Mouse (Mus musculus) limb, embryonic 10.5 days (tissue): ENCODE measurements around the gene Anxa6. TPM values are rescaled to one million over a fixed set of nuclear protein-coding genes. Genes with fewer than 3 reads are reported as not detected.

Source experiments
- DNase-seq: peaks from one replicate; pipeline ENCODE4 v3.0.0-alpha.2; 2017; ENCODE audit warnings: low spot score
- H3K27ac ChIP-seq: fragments of 300-500 bp; sonication (generic); 2 replicates; pipeline ENCODE4 v1.5.1; 2016; ENCODE audit warnings: mild to moderate bottlenecking
- H3K27me3 ChIP-seq: fragments of 300-500 bp; sonication (generic); 2 replicates; pipeline ENCODE4 v1.6.1; 2016; ENCODE audit warnings: low read depth, mild to moderate bottlenecking; ENCODE audit not compliant: poor library complexity, severe bottlenecking
- H3K36me3 ChIP-seq: fragments of 300-500 bp; sonication (generic); 2 replicates; pipeline ENCODE4 v1.6.1; 2016; ENCODE audit warnings: mild to moderate bottlenecking, moderate library complexity
- H3K4me1 ChIP-seq: fragments of 300-500 bp; sonication (generic); 2 replicates; pipeline ENCODE4 v1.6.1; 2016
- H3K4me3 ChIP-seq: fragments of 300-500 bp; sonication (generic); 2 replicates; pipeline ENCODE4 v1.5.1; 2016; ENCODE audit warnings: mild to moderate bottlenecking, moderate library complexity
- H3K9me3 ChIP-seq: fragments of 300-500 bp; sonication (generic); replicated peaks from 2 replicates; pipeline ENCODE4 v1.6.1; 2016; ENCODE audit warnings: mild to moderate bottlenecking
- WGBS: fragments of 180-500 bp; shearing (Covaris S2); methylation state at CpG from one replicate; pipeline ENCODE4 v1.1.7; 2016; 5-methylcytosine and 5-hydroxymethylcytosine counted together
- polyA plus RNA-seq: library from polyadenylated mRNA; unstranded; fragments of >200 nt; fragmentation: Nextera tagmentation; extraction: Ambion mirVana; gene quantifications from 2 replicates; pipeline ENCODE4 v1.2.1, GENCODE M21; 2016

Gene Anxa6
- polyA plus RNA-seq, 1 experiment from 2014 or later = 69.1 TPM

DNA sequence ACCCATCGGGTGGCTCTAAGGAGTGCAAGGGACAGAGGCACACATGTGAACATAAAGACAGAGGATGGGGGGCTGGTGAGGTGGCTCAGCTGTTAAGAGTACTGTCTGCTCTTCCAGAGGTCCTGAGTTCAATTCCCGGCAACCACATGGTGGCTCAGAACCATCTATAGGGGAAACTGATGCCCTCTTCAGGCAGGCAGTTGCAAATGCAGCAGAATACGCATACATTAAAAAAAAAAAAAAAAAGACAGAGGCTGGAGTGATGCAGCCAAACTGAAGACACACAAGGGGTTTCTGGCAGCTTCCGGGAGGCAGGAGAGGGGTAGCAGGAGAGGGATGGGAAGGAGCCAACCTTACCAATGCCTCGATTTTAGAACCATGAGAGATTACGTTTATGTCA lies 50.7 kb downstream of the Anxa6 start:
- H3K36me3 ChIP-seq = peaks cover 43% of the 10 kb centered on the region
- no peaks in the 10 kb centered on the region for H3K9me3 ChIP-seq
- DNase-seq = no peak
- no peaks in the 10 kb centered on the region for H3K27me3 ChIP-seq
- no peak overlapping the region for H3K4me3 ChIP-seq
- 84% methylated on average over 6 of the region's 6 CpGs for WGBS
- 0 out of 2 replicates have a peak, but pooled peaks cover 3% of the 10 kb centered on the region for H3K4me1 ChIP-seq
- no peak overlapping the region for H3K27ac ChIP-seq

DNA sequence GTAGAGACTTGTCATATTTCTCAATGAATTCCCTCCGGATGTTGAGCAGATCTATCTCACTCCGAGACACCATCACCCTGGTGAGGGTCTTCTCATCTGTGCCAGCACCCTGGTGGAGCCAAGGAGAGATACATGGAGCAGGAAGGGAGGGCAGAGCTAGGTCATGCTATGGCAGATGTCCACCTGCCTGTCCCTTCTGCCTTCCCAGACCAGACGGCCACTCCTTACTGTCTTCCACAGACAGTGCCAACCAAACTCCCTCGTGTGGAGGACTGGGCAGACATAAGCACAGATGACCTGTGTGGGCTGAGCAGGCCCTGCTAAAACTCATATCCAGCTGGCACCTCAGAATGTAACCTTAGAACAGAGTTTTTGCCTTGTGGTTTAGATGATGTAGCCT lies 51.6 kb downstream of the Anxa6 start:
- Histone ChIP-seq H3K36me3 (peaks cover 42% of the 10 kb centered on the region), H3K27ac (no peak overlapping the region), H3K9me3 (no peaks in the 10 kb centered on the region), H3K4me1 (no peaks in the 10 kb centered on the region), H3K27me3 (no peaks in the 10 kb centered on the region), H3K4me3 (no peak overlapping the region)
- 89% methylated on average over 4 of the region's 4 CpGs for WGBS
- no peak for DNase-seq

DNA sequence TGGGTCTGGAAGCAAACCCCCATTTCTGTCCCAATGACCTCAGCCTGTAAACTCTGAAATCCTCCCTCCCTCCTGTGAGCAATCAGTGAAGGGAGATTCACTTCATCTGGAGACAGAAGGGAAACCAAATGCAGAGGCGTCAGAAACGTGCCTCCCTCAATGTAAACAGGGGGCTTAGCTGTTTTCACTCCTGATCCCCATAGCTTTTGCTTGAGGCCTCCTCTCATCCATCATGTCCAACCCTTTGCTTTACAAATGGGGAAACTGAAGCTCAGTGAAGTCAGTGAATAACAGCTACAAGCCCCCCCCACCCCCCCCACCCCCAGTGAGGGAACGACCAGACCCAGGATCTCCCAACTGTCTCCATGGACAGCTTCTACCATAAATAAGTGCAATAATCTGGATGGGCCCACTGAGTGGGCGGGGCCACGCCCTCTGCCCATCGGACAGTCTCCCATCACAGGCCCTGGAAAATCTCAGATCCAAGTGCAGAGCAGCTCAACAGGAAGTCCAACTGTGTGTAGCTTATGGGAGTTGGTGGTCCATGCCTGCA lies 55.8 kb downstream of the Anxa6 start:
- peaks cover 29% of the 10 kb centered on the region for H3K36me3 ChIP-seq
- H3K4me1 ChIP-seq = peaks cover 15% of the 10 kb centered on the region
- 45% methylated on average over 6 of the region's 6 CpGs for WGBS
- H3K27ac ChIP-seq = no peak overlapping the region
- H3K4me3 ChIP-seq = no peak overlapping the region
- H3K27me3 ChIP-seq = no peaks in the 10 kb centered on the region
- H3K9me3 ChIP-seq = no peaks in the 10 kb centered on the region
- DNase-seq = no peak

DNA sequence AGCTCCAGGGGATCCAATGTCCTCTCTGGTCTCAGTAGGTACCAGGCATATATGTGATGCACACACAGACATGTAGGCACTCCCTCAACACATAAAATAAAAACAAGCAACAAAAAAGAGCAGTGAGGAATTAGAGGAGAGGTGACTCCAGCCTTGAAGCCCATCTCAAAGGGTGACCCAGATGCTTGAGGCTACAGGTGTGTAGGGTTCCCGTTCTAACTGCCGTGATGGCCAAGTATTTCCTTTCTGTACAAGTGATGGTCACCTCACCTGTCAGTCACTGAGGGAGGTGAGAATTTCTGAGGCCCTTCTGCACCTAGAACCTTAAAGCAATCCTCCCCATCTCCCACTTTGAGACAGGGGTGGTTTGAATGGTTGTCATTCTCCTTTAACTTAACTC lies 56.9 kb downstream of the Anxa6 start:
- H3K4me1 ChIP-seq = peaks cover 15% of the 10 kb centered on the region
- peaks cover 18% of the 10 kb centered on the region for H3K36me3 ChIP-seq
- H3K27me3 ChIP-seq = no peaks in the 10 kb centered on the region
- no peak overlapping the region for H3K27ac ChIP-seq
- no peak for DNase-seq
- no peaks in the 10 kb centered on the region for H3K9me3 ChIP-seq
- no peak overlapping the region for H3K4me3 ChIP-seq
- WGBS = 96% methylated on average over 2 of the region's 2 CpGs

DNA sequence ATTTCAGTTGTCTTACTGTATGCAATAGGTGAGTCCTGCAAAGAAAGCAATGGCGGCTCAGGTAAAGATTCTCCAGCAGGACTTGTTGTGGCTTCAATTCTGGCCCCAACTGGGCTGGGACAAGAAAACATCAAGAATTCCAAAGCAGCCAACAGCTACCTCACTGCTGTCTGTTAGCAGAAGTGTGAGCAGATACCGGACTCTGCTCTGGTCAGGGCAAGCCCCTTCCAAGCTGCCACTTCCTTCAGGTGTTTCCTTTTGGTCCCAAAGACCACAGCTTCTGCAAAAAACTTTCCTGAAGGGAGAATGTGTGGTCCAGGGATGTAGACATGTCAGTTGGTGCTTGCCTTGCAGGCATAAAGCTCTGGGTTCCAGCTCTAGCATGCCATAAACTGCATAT lies 57.5 kb downstream of the Anxa6 start:
- no peak overlapping the region for H3K4me3 ChIP-seq
- no peaks in the 10 kb centered on the region for H3K27me3 ChIP-seq
- H3K36me3 ChIP-seq = peaks cover 15% of the 10 kb centered on the region; the same call in 1 of the 2 replicates
- no peak for DNase-seq
- no peak overlapping the region for H3K27ac ChIP-seq
- WGBS = 91% methylated on average over 2 of the region's 2 CpGs
- peaks cover 15% of the 10 kb centered on the region for H3K4me1 ChIP-seq
- H3K9me3 ChIP-seq = no peaks in the 10 kb centered on the region

GRCm38 (mm10) chr11:54975340-54975739 lies 57.9 kb downstream of the Anxa6 start:
- peaks cover 15% of the 10 kb centered on the region for H3K4me1 ChIP-seq
- peaks cover 15% of the 10 kb centered on the region; the same call in 1 of the 2 replicates for H3K36me3 ChIP-seq
- H3K9me3 ChIP-seq = no peaks in the 10 kb centered on the region
- 89% methylated on average over 5 of the region's 5 CpGs for WGBS
- no peak for DNase-seq
- H3K4me3 ChIP-seq = no peak overlapping the region
- H3K27me3 ChIP-seq = no peaks in the 10 kb centered on the region
- H3K27ac ChIP-seq = no peak overlapping the region

- Histone ChIP-seq H3K36me3 (peaks cover 13% of the 10 kb centered on the region; the same call in 1 of the 2 replicates), H3K4me1 (peaks cover 15% of the 10 kb centered on the region), H3K9me3 (no peaks in the 10 kb centered on the region), H3K4me3 (no peak overlapping the region), H3K27ac (no peak overlapping the region), H3K27me3 (no peaks in the 10 kb centered on the region)
- WGBS = 93% methylated on average over 4 of the region's 4 CpGs
- no peak for DNase-seq
Observed at GRCm38 (mm10) chr11:54974639-54975038, 58.6 kb downstream of the Anxa6 start.

DNA sequence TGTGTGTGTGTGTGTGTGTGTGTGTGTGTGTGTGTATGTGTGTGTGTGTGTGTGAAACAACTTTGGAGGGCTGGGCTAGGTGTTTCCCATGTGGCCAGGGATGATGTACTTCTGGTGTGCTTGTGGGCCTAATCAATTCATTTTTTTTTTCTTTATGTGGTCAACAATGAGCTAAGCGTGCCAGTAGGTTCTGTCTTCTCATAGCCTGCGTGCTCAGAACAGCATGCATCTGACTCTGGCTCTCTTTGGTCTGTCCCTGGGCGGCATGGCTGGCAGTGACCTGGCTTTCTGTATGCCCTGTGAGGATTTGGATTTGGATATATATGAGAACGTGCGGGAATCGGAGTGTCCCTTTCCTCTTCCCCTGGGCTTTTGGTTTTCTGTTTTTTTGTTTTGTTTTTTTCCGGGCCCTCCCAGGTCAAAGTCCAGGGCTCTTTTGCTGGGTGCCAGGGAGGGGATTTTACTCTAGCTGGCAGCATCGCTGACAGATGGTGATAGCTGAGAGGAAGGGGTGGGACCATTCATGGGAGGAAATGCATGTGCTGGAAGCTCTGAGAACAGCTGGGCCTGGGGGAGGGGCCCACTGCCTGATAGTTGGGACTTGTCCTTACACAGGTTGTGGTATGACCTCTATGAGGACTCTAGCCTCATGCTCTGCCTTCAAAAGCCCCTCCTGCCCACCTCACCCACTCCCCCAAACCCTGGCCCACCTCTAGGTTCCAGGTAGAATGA lies 59.6 kb downstream of the Anxa6 start:
- peaks cover 15% of the 10 kb centered on the region for H3K4me1 ChIP-seq
- H3K27me3 ChIP-seq = no peaks in the 10 kb centered on the region
- DNase-seq = no peak
- no peak overlapping the region for H3K4me3 ChIP-seq
- no peaks in the 10 kb centered on the region for H3K9me3 ChIP-seq
- H3K36me3 ChIP-seq = peaks cover 3% of the 10 kb centered on the region; the same call in 1 of the 2 replicates
- 67% methylated on average over 8 of the region's 8 CpGs for WGBS
- H3K27ac ChIP-seq = no peak overlapping the region

DNA sequence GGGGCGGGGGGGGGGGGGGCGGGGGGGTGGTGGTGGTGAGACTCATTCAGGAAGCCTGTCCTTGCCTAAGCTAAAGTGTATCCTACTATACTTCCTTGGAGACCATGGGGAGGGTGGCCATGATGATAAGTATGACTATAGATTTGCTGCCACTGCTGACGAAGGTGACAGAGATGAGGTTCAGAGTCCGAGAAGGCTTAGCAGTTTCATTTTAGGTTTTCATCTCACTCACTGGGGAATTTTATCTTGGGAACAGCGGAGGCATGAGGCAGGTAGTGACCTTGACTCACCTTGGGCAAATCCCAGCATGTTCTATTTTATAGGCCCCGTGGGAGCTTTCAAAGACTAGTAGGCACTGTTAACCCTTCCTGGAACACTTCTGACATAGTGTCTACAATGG lies 60.5 kb downstream of the Anxa6 start:
- DNase-seq = no peak
- Histone ChIP-seq H3K27ac (no peak overlapping the region), H3K27me3 (no peaks in the 10 kb centered on the region), H3K36me3 (no peaks in the 10 kb centered on the region), H3K9me3 (no peaks in the 10 kb centered on the region), H3K4me1 (peaks cover 15% of the 10 kb centered on the region), H3K4me3 (no peak overlapping the region)
- WGBS = 69% methylated on average over 6 of the region's 6 CpGs

GRCm38 (mm10) chr11:54972049-54972723 lies 61.1 kb downstream of the Anxa6 start:
- Histone ChIP-seq H3K36me3 (no peaks in the 10 kb centered on the region), H3K27ac (no peak overlapping the region), H3K4me3 (no peak overlapping the region), H3K4me1 (peaks cover 15% of the 10 kb centered on the region), H3K9me3 (no peaks in the 10 kb centered on the region), H3K27me3 (no peaks in the 10 kb centered on the region)
- 67% methylated on average over 4 of the region's 4 CpGs for WGBS
- no peak for DNase-seq

GRCm38 (mm10) chr11:54971365-54972048 lies 61.7 kb downstream of the Anxa6 start:
- Histone ChIP-seq H3K27me3 (no peaks in the 10 kb centered on the region), H3K9me3 (no peaks in the 10 kb centered on the region), H3K36me3 (no peaks in the 10 kb centered on the region), H3K4me1 (peaks cover 15% of the 10 kb centered on the region), H3K4me3 (no peak overlapping the region), H3K27ac (no peak overlapping the region)
- DNase-seq = no peak
- WGBS = 79% methylated on average over 8 of the region's 8 CpGs

GRCm38 (mm10) chr11:54965234-54965633 lies 68.0 kb downstream of the Anxa6 start:
- no peaks in the 10 kb centered on the region for H3K27me3 ChIP-seq
- H3K36me3 ChIP-seq = no peaks in the 10 kb centered on the region
- no peak for DNase-seq
- 86% methylated on average over 6 of the region's 6 CpGs for WGBS
- H3K9me3 ChIP-seq = no peaks in the 10 kb centered on the region
- peaks cover 7% of the 10 kb centered on the region; the same call in 1 of the 2 replicates for H3K4me1 ChIP-seq
- H3K27ac ChIP-seq = no peak overlapping the region
- no peak overlapping the region for H3K4me3 ChIP-seq

- DNase-seq = no peak
- no peaks in the 10 kb centered on the region for H3K9me3 ChIP-seq
Observed at GRCm38 (mm10) chr11:54962810-54963209, 70.4 kb downstream of the Anxa6 start, which contains the start of gene Tnip1. TSS of gene Tnip1 (minus strand) at chr11:54962917.

More at GRCm38 (mm10) chr11:54962810-54963209, 70.4 kb downstream of the Anxa6 start, which contains the start of gene Tnip1:
- no peaks in the 10 kb centered on the region for H3K27me3 ChIP-seq
- no peak within 1 kb of the TSS for H3K4me3 ChIP-seq
- whole genome bisulfite sequencing = 21% methylated on average over 6 of the region's 6 CpGs
- peaks cover 12% of the 10 kb centered on the region for H3K4me1 ChIP-seq
- H3K27ac ChIP-seq = peak within 1 kb of the TSS; percentile 32; the same call in 1 of the 2 replicates
- H3K36me3 ChIP-seq = no peaks in the 10 kb centered on the region
